Comparison of ENCODE assay signal across 14 mouse cellular contexts in genomic region chr6:117407206-117407858, GRCm38 (mm10).
DNase-seq lines count a peak whose midpoint lies in the region; ATAC-seq and TF ChIP-seq lines count a peak whose summit lies in the region.
"Had no signal": no experiment of that assay in that cellular context is flagged by ENCODE, and none has a peak within 500 bp of the region (broad histone marks: within the 10 kb centered on the region; RNA-seq: fewer than 3 reads in every experiment).

No protein-coding gene starts in this region.

- no peak for DNase-seq in kidney, postnatal 36 days
- peak; percentile 57 for DNase-seq in embryo, embryonic 10 days (ENCODE audit: low spot score)
- DNase-seq in forelimb bud, embryonic 11.5 days (ENCODE audit: low read depth, low spot score) = peak; percentile 91
- peak; percentile 25 for DNase-seq in limb, embryonic 14.5 days (ENCODE audit: low spot score)
- no peak for DNase-seq in right cerebral cortex, postnatal 10 days (ENCODE audit: low spot score in 2 of 2)
- no peak for DNase-seq in thymus, postnatal 25 days
- DNase-seq: cerebellum, postnatal 25 days; lung, embryonic 14.5 days; right cerebral cortex, postnatal 4 days had no signal

- H3K27me3 ChIP-seq in kidney, embryonic 15.5 days = peaks cover 16% of the 10 kb centered on the region; the same call in 1 of the 2 replicates
- H3K27me3 ChIP-seq in limb, embryonic 14.5 days (ENCODE audit: control insufficient read depth, insufficient read depth, low read length) = 0 out of 2 replicates have a peak, but pooled peaks cover 5% of the 10 kb centered on the region
- H3K27me3 ChIP-seq: stomach, embryonic 15.5 days had no signal

- WGBS in kidney, embryonic 15.5 days = 19% methylated on average over 15 of the region's 15 CpGs
- WGBS in limb, embryonic 14.5 days = 12% methylated on average over 15 of the region's 15 CpGs

- no peaks in the 10 kb centered on the region for H3K36me3 ChIP-seq in kidney, embryonic 15.5 days
- no peaks in the 10 kb centered on the region for H3K36me3 ChIP-seq in limb, embryonic 14.5 days (ENCODE audit: control insufficient read depth, insufficient read depth, low read length)
- H3K36me3 ChIP-seq: stomach, embryonic 15.5 days had no signal

- H3K4me3 ChIP-seq in kidney, embryonic 15.5 days (replicated peaks) = no peak overlapping the region
- no peak overlapping the region for H3K4me3 ChIP-seq in limb, embryonic 14.5 days (replicated peaks; ENCODE audit: low read length)
- H3K4me3 ChIP-seq: stomach, embryonic 15.5 days had no signal

- peak overlapping the region; percentile 79 for H3K27ac ChIP-seq in kidney, embryonic 15.5 days
- no peak overlapping the region for H3K27ac ChIP-seq in limb, embryonic 14.5 days (replicated peaks; ENCODE audit: low read depth, low read length)
- H3K27ac ChIP-seq: stomach, embryonic 15.5 days had no signal

- TF ChIP-seq POLR2A in limb, embryonic 14.5 days (IDR thresholded peaks at IDR 0.05; ENCODE audit: borderline replicate concordance, extremely low read depth, insufficient read depth, insufficient read length) = no peak

- peaks cover 39% of the 10 kb centered on the region for H3K4me1 ChIP-seq in kidney, embryonic 15.5 days
- peaks cover 21% of the 10 kb centered on the region for H3K4me1 ChIP-seq in limb, embryonic 14.5 days (ENCODE audit: control insufficient read depth, insufficient read depth, low read length)
- H3K4me1 ChIP-seq: stomach, embryonic 15.5 days had no signal

- peak; percentile 57 for ATAC-seq in kidney, embryonic 15.5 days (replicated peaks; ENCODE audit: low FRiP score)
- peak; percentile 62; the same call in 1 of the 2 replicates for ATAC-seq in limb, embryonic 14.5 days (ENCODE audit: low FRiP score, low read depth)
- no peak for ATAC-seq in erythroblast, adult 5-6 weeks (replicated peaks; ENCODE audit: low FRiP score, poor library complexity, severe bottlenecking)

- H3K4me2 ChIP-seq in kidney, embryonic 15.5 days = peak overlapping the region; percentile 41
- H3K4me2 ChIP-seq in limb, embryonic 14.5 days (replicated peaks; ENCODE audit: low read depth, low read length, severe bottlenecking) = peak overlapping the region; percentile 18; the same call in 1 of the 2 replicates
- H3K4me2 ChIP-seq: heart, embryonic 11.5 days; lung, embryonic 14.5 days; midbrain, embryonic 11.5 days; stomach, embryonic 15.5 days had no signal

- no peak overlapping the region for H3K9ac ChIP-seq in kidney, embryonic 15.5 days
- H3K9ac ChIP-seq in limb, embryonic 14.5 days (ENCODE audit: low read depth, low read length, severe bottlenecking) = no peak overlapping the region
- H3K9ac ChIP-seq: lung, embryonic 14.5 days; stomach, embryonic 15.5 days had no signal

- no peaks in the 10 kb centered on the region for H3K9me3 ChIP-seq in kidney, embryonic 15.5 days (replicated peaks)
- no peaks in the 10 kb centered on the region for H3K9me3 ChIP-seq in limb, embryonic 14.5 days (ENCODE audit: control insufficient read depth, low read length)
- H3K9me3 ChIP-seq: stomach, embryonic 15.5 days had no signal

Comparison
In these comparisons a context has a peak if more than half of its experiments do, and no peak if none do; other contexts are left out.
1. DNase-seq: peak in embryo, embryonic 10 days (single experiment), forelimb bud, embryonic 11.5 days (single experiment) and limb, embryonic 14.5 days (single experiment); none in kidney, postnatal 36 days (0 of 2), right cerebral cortex, postnatal 10 days (0 of 2) and thymus, postnatal 25 days (single experiment).